Mouse (Mus musculus) thymus, adult 2 months (tissue): ENCODE results near the gene Rab5c. TPM values are rescaled to one million over a fixed set of nuclear protein-coding genes. Genes with fewer than 3 reads are reported as not detected.

Experiments
- DNase-seq: peaks from one replicate; pipeline ENCODE4 v3.0.0; 2021
- H3K27ac ChIP-seq: fragments of 200-500 bp; 2 replicates; pipeline ENCODE4 v1.5.1; 2012; ENCODE audit warnings: low read length, control low read depth; ENCODE audit not compliant: control insufficient read depth, insufficient read depth
- H3K27me3 ChIP-seq: fragments of 200-500 bp; 2 replicates; pipeline ENCODE4 v1.6.1; 2012; ENCODE audit warnings: mild to moderate bottlenecking, low read length, moderate library complexity, mixed read lengths; ENCODE audit not compliant: control insufficient read depth, insufficient read depth
- H3K36me3 ChIP-seq: fragments of 200-500 bp; 2 replicates; pipeline ENCODE4 v1.6.1; 2012; ENCODE audit warnings: mild to moderate bottlenecking, low read length, moderate library complexity; ENCODE audit not compliant: control insufficient read depth, insufficient read depth
- H3K4me1 ChIP-seq: fragments of 200-500 bp; replicated peaks from 2 replicates; pipeline ENCODE4 v1.6.1; 2012; ENCODE audit warnings: low read length; ENCODE audit not compliant: control insufficient read depth, insufficient read depth
- H3K4me3 ChIP-seq: fragments of 200-500 bp; 2 replicates; pipeline ENCODE4 v1.5.1; 2012; ENCODE audit warnings: mild to moderate bottlenecking, low read length, control low read depth, moderate library complexity; ENCODE audit not compliant: control insufficient read depth, insufficient read depth
- CTCF ChIP-seq: fragments of 200-500 bp; IDR thresholded peaks from 2 replicates; pipeline ENCODE4 v1.5.1; 2012; ENCODE audit warnings: mild to moderate bottlenecking, control low read depth, low read length, moderate library complexity, borderline replicate concordance; ENCODE audit not compliant: control insufficient read depth, poor library complexity, insufficient read depth; ENCODE audit errors: extremely low read depth
- POLR2A ChIP-seq: fragments of 200-500 bp; IDR thresholded peaks from 2 replicates; pipeline ENCODE4 v1.6.1; 2012; ENCODE audit warnings: mild to moderate bottlenecking, low read length, control low read depth, moderate library complexity; ENCODE audit not compliant: control insufficient read depth, poor library complexity, insufficient read depth; ENCODE audit errors: extremely low read depth
- WGBS: fragments of 180-500 bp; shearing (Covaris S2); methylation state at CpG from one replicate; pipeline ENCODE4 v1.1.7; 2018; 5-methylcytosine and 5-hydroxymethylcytosine counted together
- polyA plus RNA-seq: library from polyadenylated mRNA; depleted of rRNA; stranded (reverse); fragments of >200 nt; gene quantifications from 2 replicates; pipeline ENCODE4 v1.2.3, GENCODE M21; 2012

Gene Rab5c
- polyA plus RNA-seq, 1 experiment = 290 TPM

DNA sequence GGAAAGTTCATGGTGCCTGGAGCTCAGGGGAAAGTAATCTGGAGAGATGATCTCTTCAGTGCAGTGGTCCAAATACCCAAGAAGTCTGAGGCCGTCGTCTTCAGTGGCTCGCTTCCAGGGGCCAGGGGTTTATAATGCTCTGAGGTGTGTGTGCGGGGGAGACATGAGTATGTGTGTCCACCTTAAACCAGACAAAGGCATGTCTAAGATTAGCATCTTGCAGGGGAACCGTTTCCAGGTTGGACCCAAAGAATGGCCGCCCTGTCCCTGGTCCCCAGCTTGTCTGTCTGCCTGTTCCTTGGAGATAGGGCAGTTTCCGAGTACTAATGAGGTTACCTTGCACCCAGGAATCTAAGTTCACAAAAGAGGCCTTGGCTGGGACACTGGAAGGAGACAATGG is 24.8 kb upstream of the Rab5c start, which contains the start of gene Hcrt:
Gene Hcrt (minus strand): TSS at position 101 of the 400 bp plus-strand sequence.
- no peaks in the 10 kb centered on the region for H3K27me3 ChIP-seq
- no peak for DNase-seq
- peaks cover 19% of the 10 kb centered on the region for H3K4me1 ChIP-seq
- no peak within 1 kb of the TSS for H3K27ac ChIP-seq
- H3K4me3 ChIP-seq = peak within 1 kb of the TSS; percentile 48
- no peaks in the 10 kb centered on the region for H3K36me3 ChIP-seq
- 95% methylated on average over 7 of the region's 7 CpGs for WGBS
- TF ChIP-seq CTCF (no peak), POLR2A (no peak)

DNA sequence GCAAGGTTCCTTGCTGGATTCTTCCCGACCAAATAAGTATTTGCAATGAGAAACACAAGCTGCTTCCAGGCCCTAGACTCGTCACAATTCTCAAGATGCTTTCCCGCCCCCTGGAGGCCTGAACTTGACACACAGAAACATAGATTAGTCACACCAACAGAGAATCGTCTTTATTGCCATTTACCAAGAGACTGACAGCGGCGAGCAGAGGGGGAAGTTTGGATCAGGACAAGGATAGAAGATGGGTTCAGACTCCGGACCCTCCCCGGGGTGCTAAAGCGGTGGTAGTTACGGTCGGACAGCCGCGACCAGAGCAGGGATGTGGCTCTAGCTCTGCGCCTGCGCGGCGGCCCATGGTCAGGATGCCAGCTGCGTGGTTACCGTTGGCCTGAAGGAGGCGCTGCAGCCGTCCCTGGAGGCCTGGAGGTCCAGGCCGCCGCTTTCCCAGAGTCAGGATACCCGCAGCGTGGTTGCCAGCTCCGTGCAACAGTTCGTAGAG is 23.6 kb upstream of the Rab5c start:
- H3K27ac ChIP-seq = no peak overlapping the region
- H3K27me3 ChIP-seq = no peaks in the 10 kb centered on the region
- TF ChIP-seq POLR2A (no peak), CTCF (peak; percentile 95)
- H3K4me1 ChIP-seq = peaks cover 19% of the 10 kb centered on the region
- peak overlapping the region; percentile 48 for H3K4me3 ChIP-seq
- DNase-seq = peak; percentile 75
- 1% methylated on average over 27 of the region's 27 CpGs for WGBS
- no peaks in the 10 kb centered on the region for H3K36me3 ChIP-seq

- H3K27ac ChIP-seq = no peak within 1 kb of the TSS
- H3K36me3 ChIP-seq = no peaks in the 10 kb centered on the region
- H3K27me3 ChIP-seq = no peaks in the 10 kb centered on the region
- WGBS = under 1% methylated on average over 50 of the region's 51 CpGs
- H3K4me3 ChIP-seq = peak within 1 kb of the TSS; percentile 40
- H3K4me1 ChIP-seq = peaks cover 19% of the 10 kb centered on the region
- DNase-seq = peak; percentile 74
- no peak; the same call in 1 of the 2 replicates for TF ChIP-seq CTCF
- TF ChIP-seq POLR2A = no peak
These were observed 21.7 kb upstream of the Rab5c start, which contains the start of gene Kcnh4 for GRCm38 (mm10) chr11:100759611-100760233. Gene Kcnh4 (minus strand): TSS chr11:100759942.

GRCm38 (mm10) chr11:100758707-100759610 is 20.9 kb upstream of the Rab5c start:
- DNase-seq = peak; percentile 57
- TF ChIP-seq CTCF (peak; percentile 43; the same call in 1 of the 2 replicates), POLR2A (no peak)
- Histone ChIP-seq H3K4me3 (peak overlapping the region; percentile 40), H3K27ac (no peak overlapping the region), H3K36me3 (no peaks in the 10 kb centered on the region), H3K27me3 (no peaks in the 10 kb centered on the region), H3K4me1 (peaks cover 25% of the 10 kb centered on the region)
- 5% methylated on average over 35 of the region's 35 CpGs for WGBS

GRCm38 (mm10) chr11:100757566-100757965 is 19.6 kb upstream of the Rab5c start:
- TF ChIP-seq CTCF (no peak), POLR2A (no peak)
- no peaks in the 10 kb centered on the region for H3K36me3 ChIP-seq
- H3K27ac ChIP-seq = no peak overlapping the region
- H3K4me3 ChIP-seq = no peak overlapping the region
- no peaks in the 10 kb centered on the region for H3K27me3 ChIP-seq
- no peak for DNase-seq
- H3K4me1 ChIP-seq = peaks cover 29% of the 10 kb centered on the region
- 48% methylated on average over 12 of the region's 12 CpGs for WGBS

DNA sequence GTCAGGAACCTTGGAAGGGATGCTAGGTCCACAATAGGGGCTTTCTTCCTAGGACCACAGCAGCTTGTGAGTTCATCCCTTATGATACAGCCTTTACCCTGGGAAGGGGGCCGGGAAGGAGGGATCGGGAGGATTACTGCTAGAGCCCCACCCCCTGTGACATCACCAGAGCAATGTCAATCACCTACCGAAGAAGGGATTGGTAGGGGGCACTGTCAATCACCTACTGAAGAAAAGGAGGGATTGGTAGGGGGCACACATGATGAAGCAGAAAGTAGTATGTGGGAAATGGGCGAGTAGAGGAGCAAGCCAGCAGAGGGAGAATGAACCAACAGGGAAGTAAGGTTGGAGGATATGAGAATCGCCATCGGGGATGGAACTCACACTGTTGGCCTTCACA is 18.5 kb upstream of the Rab5c start:
- WGBS = 75% methylated on average over 6 of the region's 6 CpGs
- Histone ChIP-seq H3K4me3 (no peak overlapping the region), H3K36me3 (no peaks in the 10 kb centered on the region), H3K4me1 (peaks cover 25% of the 10 kb centered on the region), H3K27me3 (no peaks in the 10 kb centered on the region), H3K27ac (no peak overlapping the region)
- TF ChIP-seq POLR2A (no peak), CTCF (no peak)
- DNase-seq = no peak
